Mouse (Mus musculus): ENCODE data around the gene Car3.

DNA sequence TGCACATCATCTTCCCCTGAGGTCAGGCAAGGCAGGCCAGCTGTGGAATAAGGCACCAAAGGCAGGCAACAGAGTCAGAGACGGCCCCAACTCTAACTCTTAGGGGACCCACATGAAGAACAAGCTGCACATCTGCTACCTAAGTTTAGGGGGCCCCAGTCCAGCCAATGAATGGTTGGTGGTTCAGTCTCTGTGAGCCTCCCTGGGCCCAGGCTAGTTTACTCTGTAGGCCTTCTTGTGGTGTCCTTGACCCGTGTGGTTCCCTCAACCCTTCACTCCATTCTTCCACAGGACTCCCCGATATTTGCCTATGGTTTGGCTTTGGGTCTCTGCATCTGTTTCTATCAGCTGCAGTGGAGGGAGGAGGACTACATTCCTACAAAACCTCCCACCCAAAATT is 40.1 kb downstream of the Car3 start:
- TF ChIP-seq POLR2A (IDR thresholded peaks at IDR 0.05; ENCODE audit: borderline replicate concordance, insufficient read depth, low read length), result no peak
- no peak for TF ChIP-seq CTCF (IDR thresholded peaks at IDR 0.05; ENCODE audit: borderline replicate concordance, insufficient read depth, low read depth, low read length)

Measured in cerebellum, adult 2 months (tissue).